ENCODE assay signal across 8 mouse cellular contexts in the genomic region with DNA sequence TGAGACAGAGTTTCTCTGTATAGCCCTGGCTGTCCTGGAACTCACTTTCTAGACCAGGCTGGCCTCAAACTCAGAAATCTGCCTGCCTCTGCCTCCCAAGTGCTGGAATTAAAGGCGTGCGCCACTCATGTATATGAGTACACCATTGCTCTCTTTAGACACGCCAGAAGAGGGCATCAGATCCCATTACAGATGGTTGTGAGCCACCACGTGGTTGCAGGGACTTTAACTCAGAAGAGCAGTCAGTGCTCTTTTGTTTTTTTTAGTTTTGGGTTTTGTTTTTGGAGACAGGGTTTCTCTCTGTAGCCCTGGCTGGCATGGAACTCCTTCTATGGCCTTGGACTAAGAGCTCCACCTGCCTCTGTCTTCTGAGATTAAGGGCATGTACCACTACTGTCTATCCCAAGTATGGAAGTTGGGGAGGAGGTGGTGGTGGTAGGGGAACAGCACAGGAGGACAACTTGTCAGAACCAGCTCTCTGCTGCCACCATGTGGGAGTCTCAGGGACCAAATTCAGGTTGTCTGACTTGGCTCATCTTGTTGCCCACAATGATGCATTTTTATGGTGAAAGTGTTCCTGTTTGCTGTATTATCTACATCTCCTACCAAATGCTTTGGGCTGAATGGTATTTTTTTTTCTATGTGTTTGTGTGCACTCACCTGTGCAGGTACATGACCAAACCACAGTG. TPM values are rescaled to one million over a fixed set of nuclear protein-coding genes. Genes with fewer than 3 reads are reported as not detected.
DNase-seq lines count a peak whose midpoint lies in the region; ATAC-seq and TF ChIP-seq lines count a peak whose summit lies in the region.

No protein-coding gene starts in this region.

- peak; percentile 83 for TF ChIP-seq CTCF in brain, embryonic 14.5 days (IDR thresholded peaks at IDR 0.05; ENCODE audit: borderline replicate concordance, extremely low read depth, insufficient read depth, insufficient read length)

- 0 out of 2 replicates have a peak overlapping the region, but pooled peaks have one; percentile 16 for H3K27ac ChIP-seq in forebrain, embryonic 15.5 days (replicated peaks)
- peak overlapping the region; percentile 79 for H3K27ac ChIP-seq in liver, embryonic 15.5 days (replicated peaks)

- H3K4me3 ChIP-seq in forebrain, embryonic 15.5 days = no peak overlapping the region
- H3K4me3 ChIP-seq in liver, embryonic 15.5 days (replicated peaks) = no peak overlapping the region

- no peak overlapping the region for H3K4me2 ChIP-seq in forebrain, embryonic 15.5 days (replicated peaks)
- H3K4me2 ChIP-seq in liver, embryonic 15.5 days = no peak overlapping the region

- WGBS in forebrain, embryonic 15.5 days = 65% methylated on average over 4 of the region's 4 CpGs
- 45% methylated on average over 4 of the region's 4 CpGs for WGBS in liver, embryonic 15.5 days (ENCODE audit: insufficient replicate concordance)

- peak; percentile 86 for DNase-seq in urinary bladder, postnatal 14 days (ENCODE audit: low spot score)
- DNase-seq in urinary bladder, adult 2 months (ENCODE audit: low spot score) = no peak
- peak; percentile 86 for DNase-seq in brain, embryonic 14.5 days (ENCODE audit: low read depth)
- peak; percentile 73 to 86 for DNase-seq in kidney, adult 8-10 months
- DNase-seq in retina, embryonic 14.5 days (ENCODE audit: low spot score) = peak; percentile 88
- DNase-seq in thymus, postnatal 14 days = peak; percentile 93

- no peak overlapping the region for H3K9ac ChIP-seq in forebrain, embryonic 15.5 days (replicated peaks)
- no peak overlapping the region for H3K9ac ChIP-seq in liver, embryonic 15.5 days

- no peak for ATAC-seq in forebrain, embryonic 15.5 days (replicated peaks)
- no peak for ATAC-seq in liver, embryonic 15.5 days (ENCODE audit: insufficient read depth)

- H3K4me1 ChIP-seq in forebrain, embryonic 15.5 days = peaks cover 27% of the 10 kb centered on the region
- H3K4me1 ChIP-seq in liver, embryonic 15.5 days (replicated peaks) = peaks cover 90% of the 10 kb centered on the region

- TF ChIP-seq POLR2A in brain, embryonic 14.5 days (IDR thresholded peaks at IDR 0.05; ENCODE audit: borderline replicate concordance, extremely low read depth, insufficient read depth, insufficient read length, poor library complexity, severe bottlenecking) = no peak

- no peaks in the 10 kb centered on the region for H3K27me3 ChIP-seq in forebrain, embryonic 15.5 days
- H3K27me3 ChIP-seq in liver, embryonic 15.5 days = no peaks in the 10 kb centered on the region

- H3K36me3 ChIP-seq in forebrain, embryonic 15.5 days = peaks cover 8% of the 10 kb centered on the region
- H3K36me3 ChIP-seq in liver, embryonic 15.5 days (replicated peaks) = 0 out of 2 replicates have a peak, but pooled peaks cover 9% of the 10 kb centered on the region

- H3K9me3 ChIP-seq in forebrain, embryonic 15.5 days = no peaks in the 10 kb centered on the region
- no peaks in the 10 kb centered on the region for H3K9me3 ChIP-seq in liver, embryonic 15.5 days (replicated peaks)

RNA-seq across cellular contexts. Expression of a gene that starts 4.1 kb away (rescaled TPM):
- polyA plus RNA-seq in urinary bladder, adult 2 months (2012; rRNA removed) = 10.0 and 10.5 TPM in 2 replicates
- polyA plus RNA-seq in brain, embryonic 14.5 days (2012; rRNA removed) = 38.5 and 38.9 TPM in 2 replicates
- polyA plus RNA-seq in forebrain, embryonic 15.5 days (2015; fragmentation: Nextera tagmentation; extraction: Ambion mirVana) = 70.7 and 71.5 TPM in 2 replicates
- polyA plus RNA-seq in liver, embryonic 15.5 days (2015; fragmentation: Nextera tagmentation; extraction: Ambion mirVana) = 6.3 and 6.8 TPM in 2 replicates

RNA-seq across cellular contexts. Expression of a gene that starts 4.2 kb away (rescaled TPM):
- polyA plus RNA-seq in urinary bladder, adult 2 months (2012; rRNA removed) = 19.4 and 22.0 TPM in 2 replicates
- 19.4 and 22.6 TPM in 2 replicates for polyA plus RNA-seq in brain, embryonic 14.5 days (2012; rRNA removed)
- polyA plus RNA-seq in forebrain, embryonic 15.5 days (2015; fragmentation: Nextera tagmentation; extraction: Ambion mirVana) = 21.8 and 27.8 TPM in 2 replicates
- 9.4 and 9.7 TPM in 2 replicates for polyA plus RNA-seq in liver, embryonic 15.5 days (2015; fragmentation: Nextera tagmentation; extraction: Ambion mirVana)

RNA-seq across cellular contexts. Expression of a gene that starts 15.3 kb away (rescaled TPM):
- 49.8 and 54.0 TPM in 2 replicates for polyA plus RNA-seq in urinary bladder, adult 2 months (2012; rRNA removed)
- 88.1 and 118 TPM in 2 replicates for polyA plus RNA-seq in brain, embryonic 14.5 days (2012; rRNA removed)
- polyA plus RNA-seq in forebrain, embryonic 15.5 days (2015; fragmentation: Nextera tagmentation; extraction: Ambion mirVana) = 65.2 and 65.9 TPM in 2 replicates
- polyA plus RNA-seq in liver, embryonic 15.5 days (2015; fragmentation: Nextera tagmentation; extraction: Ambion mirVana) = 13.8 and 15.0 TPM in 2 replicates

RNA-seq across cellular contexts. Expression of a gene that starts 20.1 kb away (rescaled TPM):
- 1.2 and 2.1 TPM in 2 replicates for polyA plus RNA-seq in urinary bladder, adult 2 months (2012; rRNA removed)
- 5.8 and 8.9 TPM in 2 replicates for polyA plus RNA-seq in brain, embryonic 14.5 days (2012; rRNA removed)
- 6.1 and 6.3 TPM in 2 replicates for polyA plus RNA-seq in forebrain, embryonic 15.5 days (2015; fragmentation: Nextera tagmentation; extraction: Ambion mirVana)
- 67.8 and 89.3 TPM in 2 replicates for polyA plus RNA-seq in liver, embryonic 15.5 days (2015; fragmentation: Nextera tagmentation; extraction: Ambion mirVana)

RNA-seq across cellular contexts. Expression of a gene that starts 20.5 kb away (rescaled TPM):
- 23.0 and 30.1 TPM in 2 replicates for polyA plus RNA-seq in urinary bladder, adult 2 months (2012; rRNA removed)
- 54.2 and 66.1 TPM in 2 replicates for polyA plus RNA-seq in brain, embryonic 14.5 days (2012; rRNA removed)
- polyA plus RNA-seq in forebrain, embryonic 15.5 days (2015; fragmentation: Nextera tagmentation; extraction: Ambion mirVana) = 33.6 and 35.1 TPM in 2 replicates
- polyA plus RNA-seq in liver, embryonic 15.5 days (2015; fragmentation: Nextera tagmentation; extraction: Ambion mirVana) = 17.1 and 18.2 TPM in 2 replicates
